Mouse (Mus musculus): Measurements from ENCODE around the gene Zfp280d.

- TF ChIP-seq POLR2A (IDR thresholded peaks at IDR 0.05; ENCODE audit: borderline replicate concordance, extremely low read depth, low read depth, low read length) (no peak), CTCF (IDR thresholded peaks at IDR 0.05; ENCODE audit: insufficient read depth, low read length) (no peak)
Measured at GRCm38 (mm10) chr9:72409381-72410225, 134.9 kb downstream of the Zfp280d start.

Measured in lung, adult 2 months (tissue).